Mouse (Mus musculus) small intestine, adult 2 months (tissue): ENCODE data around the gene March7.

Source experiments
- CTCF ChIP-seq: fragments of 200-500 bp; IDR thresholded peaks from 2 replicates; pipeline ENCODE4 v1.5.1; 2012; ENCODE audit warnings: low read depth, mild to moderate bottlenecking, control low read depth, inconsistent platforms, low read length, moderate library complexity, mixed read lengths; ENCODE audit not compliant: insufficient replicate concordance, insufficient read length; ENCODE audit errors: extremely low read depth
- POLR2A ChIP-seq: fragments of 200-500 bp; IDR thresholded peaks from 2 replicates; pipeline ENCODE4 v1.6.1; 2012; ENCODE audit warnings: low read depth, mild to moderate bottlenecking, control low read depth, inconsistent platforms, low read length, moderate library complexity

DNA sequence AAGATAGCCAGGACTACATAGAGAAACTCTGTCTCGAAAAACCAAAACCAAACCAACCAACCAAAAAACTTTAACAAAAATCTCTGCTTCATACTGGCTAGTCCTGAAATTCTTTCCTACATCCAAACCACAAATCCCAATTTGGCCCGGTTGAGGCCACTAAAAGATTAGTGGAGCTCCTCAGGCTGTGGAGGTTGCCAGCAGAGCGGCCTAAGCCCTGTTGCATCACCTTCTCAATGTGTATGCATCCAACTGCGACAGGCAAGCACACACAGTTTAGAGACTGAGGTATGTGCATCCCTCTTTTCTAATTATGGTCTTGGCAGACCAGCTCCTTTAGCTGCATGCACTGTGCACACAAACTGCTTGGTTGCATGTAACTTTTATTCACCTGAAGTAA lies 36.1 kb upstream of the March7 start:
- TF ChIP-seq CTCF (no peak), POLR2A (no peak)
